Mouse (Mus musculus) forebrain, embryonic 12.5 days (tissue): Measurements from ENCODE around the gene Plcb4. TPM values are rescaled to one million over a fixed set of nuclear protein-coding genes. Genes with fewer than 3 reads are reported as not detected.
A peak's percentile ranks its signal among the peaks of the same experiment; 100 is the strongest.
"Not testable (repeated sequence)": the region's sequence is repeated elsewhere in the genome, so short reads cannot be mapped to it uniquely, and the experiment has no call there.

ENCODE experiments used
- ATAC-seq: fragments of 200-750 bp; cut with Nextera tagmentation; 2 replicates; pipeline ENCODE4 v1.8.0; 2017; ENCODE audit warnings: moderate TSS enrichment; ENCODE audit not compliant: low FRiP score
- H3K27ac ChIP-seq: fragments of 300-500 bp; sonication (generic); 2 replicates; pipeline ENCODE4 v1.5.1; 2016; ENCODE audit warnings: mild to moderate bottlenecking
- H3K27me3 ChIP-seq: fragments of 300-500 bp; sonication (generic); 2 replicates; pipeline ENCODE4 v1.6.1; 2016; ENCODE audit warnings: mild to moderate bottlenecking
- H3K36me3 ChIP-seq: fragments of 300-500 bp; sonication (generic); replicated peaks from 2 replicates; pipeline ENCODE4 v1.6.1; 2016; ENCODE audit warnings: mild to moderate bottlenecking
- H3K4me1 ChIP-seq: fragments of 300-500 bp; sonication (generic); 2 replicates; pipeline ENCODE4 v1.6.1; 2016
- H3K4me2 ChIP-seq: fragments of 300-500 bp; sonication (generic); 2 replicates; pipeline ENCODE4 v1.6.1; 2016; ENCODE audit warnings: mild to moderate bottlenecking, moderate library complexity
- H3K4me3 ChIP-seq: fragments of 300-500 bp; sonication (generic); replicated peaks from 2 replicates; pipeline ENCODE4 v1.5.1; 2016; ENCODE audit warnings: mild to moderate bottlenecking
- H3K9ac ChIP-seq: fragments of 300-500 bp; sonication (generic); 2 replicates; pipeline ENCODE4 v1.6.1; 2016; ENCODE audit warnings: mild to moderate bottlenecking
- H3K9me3 ChIP-seq: fragments of 300-500 bp; sonication (generic); 2 replicates; pipeline ENCODE4 v1.6.1; 2016
- WGBS: fragments of 180-500 bp; shearing (Covaris S2); methylation state at CpG from one replicate; pipeline ENCODE4 v1.1.7; 2016; 5-methylcytosine and 5-hydroxymethylcytosine counted together
- polyA plus RNA-seq: library from polyadenylated mRNA; unstranded; fragments of >200 nt; fragmentation: Nextera tagmentation; extraction: Ambion mirVana; gene quantifications from 2 replicates; pipeline ENCODE4 v1.2.1, GENCODE M21; 2016

Plcb4 gene
- polyA plus RNA-seq, 1 experiment from 2014 or later, result 23.5 TPM

DNA sequence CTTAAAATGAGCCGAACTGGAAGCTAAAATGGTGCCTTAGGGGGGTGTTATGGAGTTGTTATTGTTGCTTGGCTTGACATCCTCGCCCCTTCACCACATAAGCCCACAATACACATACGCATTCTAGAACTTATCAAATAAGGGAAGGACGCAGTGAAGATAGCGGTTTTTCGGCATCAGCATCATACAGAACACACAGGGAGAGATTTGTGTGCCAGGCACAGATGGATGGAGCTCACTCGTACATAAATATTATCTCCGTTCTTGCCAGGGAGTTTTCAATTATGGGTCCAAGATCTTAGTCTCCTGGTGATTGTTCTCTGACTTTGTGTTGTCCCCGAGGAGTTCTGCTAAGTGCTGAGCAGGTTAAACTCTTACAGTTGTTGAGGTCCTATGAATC, 50.0 kb downstream of the Plcb4 start:
- ATAC-seq, result no peak
- Histone ChIP-seq H3K27ac (no peak overlapping the region), H3K4me1 (peaks cover 33% of the 10 kb centered on the region), H3K27me3 (no peaks in the 10 kb centered on the region), H3K9ac (no peak overlapping the region), H3K4me2 (no peak overlapping the region), H3K9me3 (no peaks in the 10 kb centered on the region), H3K36me3 (no peaks in the 10 kb centered on the region), H3K4me3 (no peak overlapping the region)
- WGBS, result 89% methylated on average over 9 of the region's 9 CpGs

DNA sequence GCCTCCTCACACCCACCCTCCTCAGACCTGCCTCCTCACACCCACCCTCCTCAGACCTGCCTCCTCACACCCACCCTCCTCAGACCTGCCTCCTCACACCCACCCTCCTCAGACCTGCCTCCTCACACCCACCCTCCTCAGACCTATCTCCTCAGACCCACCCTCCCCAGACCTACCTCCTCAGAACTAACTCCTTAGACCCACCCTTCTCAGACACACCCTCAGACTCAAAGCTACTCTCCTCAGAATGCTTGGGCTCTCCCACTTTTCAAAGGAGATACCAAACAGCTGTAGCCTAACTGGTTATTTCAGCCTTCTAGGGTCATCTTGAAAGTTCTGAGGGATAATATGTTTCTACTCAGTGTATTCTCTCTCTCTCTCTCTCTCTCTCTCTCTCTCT, 50.9 kb downstream of the Plcb4 start:
- not testable (repeated sequence) for H3K36me3 ChIP-seq, H3K9ac ChIP-seq, H3K4me2 ChIP-seq, ATAC-seq, H3K27ac ChIP-seq, H3K9me3 ChIP-seq, H3K4me3 ChIP-seq, H3K27me3 ChIP-seq
- H3K4me1 ChIP-seq, result peaks cover 34% of the 10 kb centered on the region

DNA sequence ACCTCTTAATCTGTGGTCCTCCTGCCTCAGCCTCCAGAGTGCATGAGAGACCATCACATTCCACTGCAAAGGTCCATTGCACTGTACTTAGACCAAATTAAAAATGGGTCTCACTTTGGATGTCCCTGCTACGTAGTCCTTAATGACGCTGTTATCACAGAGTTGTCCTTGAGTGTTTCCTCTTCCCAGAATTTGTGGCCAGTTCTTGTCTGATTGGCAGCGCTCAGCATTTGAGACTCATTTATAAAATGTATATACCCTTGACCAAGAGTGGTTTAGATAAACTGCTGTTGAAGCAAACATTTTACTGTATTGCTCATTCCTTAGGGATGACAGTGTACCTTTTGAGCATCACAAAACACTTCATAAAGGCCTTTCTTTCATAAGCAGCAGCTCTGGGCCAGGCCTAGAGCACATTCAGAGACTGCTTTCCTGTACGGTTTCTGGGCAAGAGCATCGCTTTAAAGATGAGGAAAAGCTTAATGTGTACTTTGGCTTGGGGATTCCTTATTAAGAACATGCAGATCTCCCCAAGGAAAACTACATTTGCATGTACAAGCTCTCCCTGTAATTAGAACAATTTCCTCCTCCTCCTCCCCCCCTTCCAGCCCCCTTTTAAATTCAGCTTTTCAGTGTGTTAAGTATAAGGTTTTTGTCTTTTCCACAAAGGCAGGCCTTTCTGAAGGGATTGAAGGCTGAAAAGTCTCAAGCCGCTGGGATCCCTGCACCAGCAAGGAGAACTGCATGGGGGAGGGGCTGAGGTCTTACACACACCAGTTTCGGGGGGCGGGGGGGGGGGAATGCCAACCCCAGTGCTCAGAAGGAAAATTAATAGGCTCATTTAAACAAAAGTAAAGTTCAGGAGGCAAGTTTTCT, 52.5 kb downstream of the Plcb4 start:
- Histone ChIP-seq H3K4me2 (peak overlapping the region; percentile 41), H3K27ac (peak overlapping the region; percentile 84), H3K4me1 (peaks cover 36% of the 10 kb centered on the region), H3K27me3 (no peaks in the 10 kb centered on the region), H3K9me3 (no peaks in the 10 kb centered on the region), H3K36me3 (no peaks in the 10 kb centered on the region), H3K4me3 (peak overlapping the region; percentile 16; the same call in 1 of the 2 replicates), H3K9ac (no peak overlapping the region)
- 16% methylated on average over 8 of the region's 8 CpGs for WGBS
- peak; percentile 91 for ATAC-seq

DNA sequence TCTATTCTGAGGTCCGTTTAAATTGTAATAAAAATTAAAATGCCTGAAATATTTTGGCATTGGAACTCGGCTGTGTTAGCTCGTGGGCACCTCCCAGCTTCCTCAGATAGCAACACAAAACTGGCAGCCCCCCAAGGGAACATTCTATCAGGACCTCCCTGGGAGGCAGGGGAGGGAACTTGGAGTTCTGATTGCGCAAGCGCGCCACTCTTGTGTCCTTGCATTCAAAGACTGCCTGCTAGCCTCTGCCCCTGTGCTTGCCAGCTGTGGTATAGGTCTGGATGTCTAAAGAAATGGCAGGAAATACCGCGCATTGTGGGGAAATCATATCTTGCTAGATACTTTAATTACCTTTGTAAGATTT, 53.1 kb downstream of the Plcb4 start:
- Histone ChIP-seq H3K27me3 (no peaks in the 10 kb centered on the region), H3K27ac (peak overlapping the region; percentile 84), H3K4me1 (peaks cover 43% of the 10 kb centered on the region), H3K4me2 (peak overlapping the region; percentile 41), H3K36me3 (no peaks in the 10 kb centered on the region), H3K9me3 (no peaks in the 10 kb centered on the region), H3K9ac (no peak overlapping the region), H3K4me3 (peak overlapping the region; percentile 16; the same call in 1 of the 2 replicates)
- 4% methylated on average over 8 of the region's 8 CpGs for WGBS
- peak; percentile 89 for ATAC-seq

DNA sequence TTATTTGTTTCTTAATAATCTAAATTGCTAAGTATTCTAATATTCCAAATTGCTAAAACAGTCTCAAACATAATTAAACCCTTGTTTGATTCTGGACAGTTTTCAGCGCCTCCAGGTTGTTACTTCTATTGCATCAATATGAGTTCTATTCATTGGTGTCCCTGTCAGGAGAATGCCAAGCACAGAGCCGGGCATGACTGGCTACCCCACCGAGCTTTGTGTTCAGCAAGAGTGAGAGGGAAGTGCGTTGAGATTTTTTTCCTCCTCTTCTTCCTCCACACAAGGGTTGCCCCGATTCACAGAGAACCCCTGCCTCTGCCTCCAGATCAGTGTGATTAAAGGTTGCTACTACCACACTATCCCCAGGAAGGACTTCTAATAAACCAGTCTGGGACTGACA, 53.5 kb downstream of the Plcb4 start:
- H3K4me2 ChIP-seq, result peak overlapping the region; percentile 41; the same call in 1 of the 2 replicates
- peak overlapping the region; percentile 57 for H3K27ac ChIP-seq
- H3K4me3 ChIP-seq, result no peak overlapping the region
- no peaks in the 10 kb centered on the region for H3K27me3 ChIP-seq
- no peak overlapping the region for H3K9ac ChIP-seq
- peak; percentile 25; the same call in 1 of the 2 replicates for ATAC-seq
- H3K4me1 ChIP-seq, result peaks cover 46% of the 10 kb centered on the region
- WGBS, result 7% methylated on average over 5 of the region's 5 CpGs
- H3K36me3 ChIP-seq, result no peaks in the 10 kb centered on the region
- H3K9me3 ChIP-seq, result no peaks in the 10 kb centered on the region

DNA sequence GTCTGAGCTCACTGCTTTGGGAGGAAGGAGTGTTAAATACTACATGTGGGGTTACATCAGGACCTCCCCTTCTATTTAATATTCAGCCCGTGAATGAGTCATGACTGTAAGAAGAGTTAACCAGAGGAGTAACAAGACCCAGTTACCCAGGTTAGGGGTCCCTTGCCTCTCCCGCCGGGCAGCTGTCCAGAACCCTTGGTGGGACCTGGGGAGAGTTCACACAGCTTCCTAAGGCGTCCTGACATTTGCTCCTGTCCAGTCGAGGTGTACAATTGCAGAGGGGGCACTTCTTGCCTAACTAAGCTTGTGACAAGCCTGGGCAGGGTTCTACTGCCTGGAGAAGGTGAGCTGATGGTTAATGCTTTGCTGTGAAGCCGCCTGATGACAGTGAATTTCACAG, 54.1 kb downstream of the Plcb4 start:
- WGBS, result 53% methylated on average over 6 of the region's 6 CpGs
- Histone ChIP-seq H3K4me3 (no peak overlapping the region), H3K27ac (no peak overlapping the region; the same call in 1 of the 2 replicates), H3K4me2 (no peak overlapping the region), H3K36me3 (no peaks in the 10 kb centered on the region), H3K9me3 (no peaks in the 10 kb centered on the region), H3K4me1 (peaks cover 52% of the 10 kb centered on the region), H3K27me3 (no peaks in the 10 kb centered on the region), H3K9ac (no peak overlapping the region)
- no peak for ATAC-seq

DNA sequence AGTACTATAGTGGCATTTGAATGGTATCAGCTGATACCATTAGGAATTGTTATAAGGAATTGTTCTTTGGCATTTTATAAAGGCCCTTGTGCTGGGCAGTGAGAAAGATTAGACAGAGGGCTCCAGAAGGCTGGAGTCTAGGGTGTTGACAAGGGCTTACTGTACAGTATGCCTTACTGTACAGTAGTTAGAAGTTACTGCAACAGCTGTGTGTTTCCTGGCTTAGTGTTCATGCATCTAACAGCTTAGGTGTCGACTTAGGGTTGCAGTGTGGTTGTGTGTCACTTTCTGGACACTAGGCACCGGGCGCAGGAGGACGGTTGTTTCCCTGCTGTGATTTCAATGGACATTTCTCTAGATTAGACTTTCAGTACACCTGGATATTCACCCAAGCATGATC, 57.4 kb downstream of the Plcb4 start:
- WGBS, result 87% methylated on average over 4 of the region's 4 CpGs
- H3K4me1 ChIP-seq, result peaks cover 40% of the 10 kb centered on the region

DNA sequence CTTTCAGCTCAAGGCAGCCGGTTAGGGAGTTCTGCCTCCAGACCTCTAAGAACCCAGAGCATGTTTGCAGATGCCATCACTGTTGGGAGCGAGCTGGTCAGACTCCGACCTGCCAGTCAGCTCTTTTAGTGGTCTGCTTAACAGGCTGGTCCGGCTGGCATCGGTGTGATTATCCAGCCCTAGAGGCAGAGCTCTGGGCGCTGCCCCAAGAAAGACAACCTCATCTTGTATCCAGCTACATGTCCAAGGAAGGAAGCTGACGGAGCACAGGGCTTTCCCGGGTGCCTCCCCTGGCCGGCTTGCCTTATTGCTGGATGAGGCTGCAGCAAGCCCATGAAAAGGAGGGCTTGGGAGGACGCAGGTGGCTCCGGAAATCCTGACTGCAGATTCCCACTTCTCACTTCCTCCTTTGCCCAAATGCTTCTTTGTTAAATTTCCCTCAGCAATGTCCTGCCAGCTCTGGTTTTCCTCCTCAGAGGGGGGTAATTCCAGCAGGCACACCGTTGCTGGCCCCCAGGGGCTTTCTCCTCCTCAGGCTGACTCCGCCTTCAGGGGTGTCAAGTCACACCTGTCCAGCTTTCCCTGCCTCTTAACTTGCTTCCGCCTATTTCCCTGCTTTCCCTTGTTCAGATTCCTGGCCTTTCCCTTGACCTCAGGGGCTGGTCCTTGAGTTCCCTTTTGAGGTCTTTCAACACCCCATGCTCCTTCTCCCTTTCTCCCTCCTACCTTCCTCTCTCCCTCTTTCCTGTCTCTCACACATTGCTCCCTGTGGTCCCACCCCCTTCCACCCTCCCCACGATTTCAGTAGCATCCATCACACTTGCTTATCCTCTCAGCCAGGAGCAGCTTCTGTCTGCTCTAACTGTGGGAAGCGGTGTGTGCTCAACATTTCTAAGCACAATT, 58.7 kb downstream of the Plcb4 start:
- Histone ChIP-seq H3K4me2 (peak overlapping the region; percentile 34), H3K27ac (peak overlapping the region; percentile 53; the same call in 1 of the 2 replicates), H3K9ac (peak overlapping the region; percentile 21; the same call in 1 of the 2 replicates), H3K36me3 (no peaks in the 10 kb centered on the region), H3K4me1 (peaks cover 40% of the 10 kb centered on the region), H3K27me3 (no peaks in the 10 kb centered on the region), H3K9me3 (no peaks in the 10 kb centered on the region), H3K4me3 (no peak overlapping the region)
- 24% methylated on average over 16 of the region's 16 CpGs for WGBS
- no peak for ATAC-seq

More for the DNA sequence above, 57.4 kb downstream of the Plcb4 start:
- no peak overlapping the region for H3K27ac ChIP-seq
- H3K27me3 ChIP-seq, result no peaks in the 10 kb centered on the region
- no peaks in the 10 kb centered on the region for H3K36me3 ChIP-seq
- no peaks in the 10 kb centered on the region for H3K9me3 ChIP-seq
- H3K9ac ChIP-seq, result no peak overlapping the region
- ATAC-seq, result no peak
- H3K4me2 ChIP-seq, result no peak overlapping the region
- H3K4me3 ChIP-seq, result no peak overlapping the region

DNA sequence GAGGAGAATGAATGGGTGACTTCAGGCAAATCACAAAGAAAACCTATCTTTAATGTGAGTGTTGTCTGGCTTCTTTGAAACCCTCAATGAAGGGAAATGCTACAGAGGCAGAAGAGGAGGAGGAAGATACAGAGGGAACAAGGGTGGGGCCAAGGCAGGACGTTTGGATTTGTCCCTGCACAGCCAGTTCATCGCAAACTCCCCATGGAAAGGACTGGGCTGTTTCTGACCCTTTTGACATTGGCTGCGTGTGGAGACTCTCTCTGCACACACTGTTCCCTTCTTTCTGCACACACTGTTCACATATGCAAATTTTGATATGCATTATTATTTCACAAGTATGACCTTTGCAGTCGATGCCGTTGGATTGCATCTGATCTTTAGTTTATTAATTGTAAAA, 63.3 kb downstream of the Plcb4 start:
- Histone ChIP-seq H3K9ac (no peak overlapping the region), H3K36me3 (no peaks in the 10 kb centered on the region), H3K27ac (no peak overlapping the region), H3K4me3 (no peak overlapping the region), H3K9me3 (no peaks in the 10 kb centered on the region), H3K4me1 (peaks cover 24% of the 10 kb centered on the region), H3K27me3 (no peaks in the 10 kb centered on the region), H3K4me2 (no peak overlapping the region)
- ATAC-seq, result no peak
- WGBS, result 46% methylated on average over 5 of the region's 5 CpGs

DNA sequence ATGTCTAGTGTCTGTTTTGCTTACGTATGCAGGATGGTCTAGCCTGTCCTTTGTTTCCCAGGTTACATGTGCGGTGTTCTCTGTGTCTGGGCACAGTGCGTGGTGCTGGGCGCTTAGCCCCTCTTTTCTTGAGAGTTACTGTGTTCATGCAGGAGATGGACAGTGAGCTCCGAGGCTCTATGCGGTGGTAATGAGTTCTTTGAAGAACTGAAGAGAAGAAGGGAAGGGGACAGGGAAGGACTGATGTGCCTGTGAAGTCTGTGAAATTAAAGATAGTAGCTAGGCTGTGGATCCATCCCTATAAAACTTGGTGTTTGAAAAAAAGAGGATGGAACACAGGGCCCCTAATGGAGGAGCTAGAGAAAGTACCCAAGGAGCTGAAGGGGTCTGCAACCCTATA, 64.6 kb downstream of the Plcb4 start:
- Histone ChIP-seq H3K4me1 (peaks cover 15% of the 10 kb centered on the region), H3K27me3 (no peaks in the 10 kb centered on the region), H3K9me3 (no peaks in the 10 kb centered on the region), H3K4me2 (no peak overlapping the region), H3K36me3 (no peaks in the 10 kb centered on the region), H3K9ac (no peak overlapping the region), H3K4me3 (no peak overlapping the region), H3K27ac (no peak overlapping the region)
- 91% methylated on average over 6 of the region's 6 CpGs for WGBS
- no peak for ATAC-seq

DNA sequence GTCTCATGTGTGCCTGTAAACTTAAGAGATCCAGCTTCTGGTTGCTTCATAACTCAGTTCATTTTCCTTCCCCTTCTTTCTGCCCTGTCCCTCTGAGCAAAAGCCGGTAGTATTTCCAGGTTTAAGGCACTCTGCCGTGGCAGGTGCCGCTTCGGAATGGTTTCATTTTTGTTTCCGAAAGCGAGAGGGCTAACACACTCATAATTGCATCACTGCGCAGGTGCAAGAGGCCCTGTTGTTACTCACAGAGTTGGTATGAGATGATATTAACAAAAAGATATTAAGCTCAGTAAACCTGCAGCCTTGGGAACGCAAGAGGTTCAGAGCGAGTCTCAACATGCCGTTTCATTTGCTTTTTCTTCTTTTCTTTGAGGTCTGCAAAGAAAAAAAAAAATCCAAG, 65.7 kb downstream of the Plcb4 start:
- Histone ChIP-seq H3K36me3 (no peaks in the 10 kb centered on the region), H3K9ac (no peak overlapping the region), H3K27me3 (no peaks in the 10 kb centered on the region), H3K4me1 (peaks cover 15% of the 10 kb centered on the region), H3K27ac (no peak overlapping the region), H3K4me3 (no peak overlapping the region), H3K4me2 (no peak overlapping the region), H3K9me3 (no peaks in the 10 kb centered on the region)
- 88% methylated on average over 10 of the region's 10 CpGs for WGBS
- ATAC-seq, result no peak

DNA sequence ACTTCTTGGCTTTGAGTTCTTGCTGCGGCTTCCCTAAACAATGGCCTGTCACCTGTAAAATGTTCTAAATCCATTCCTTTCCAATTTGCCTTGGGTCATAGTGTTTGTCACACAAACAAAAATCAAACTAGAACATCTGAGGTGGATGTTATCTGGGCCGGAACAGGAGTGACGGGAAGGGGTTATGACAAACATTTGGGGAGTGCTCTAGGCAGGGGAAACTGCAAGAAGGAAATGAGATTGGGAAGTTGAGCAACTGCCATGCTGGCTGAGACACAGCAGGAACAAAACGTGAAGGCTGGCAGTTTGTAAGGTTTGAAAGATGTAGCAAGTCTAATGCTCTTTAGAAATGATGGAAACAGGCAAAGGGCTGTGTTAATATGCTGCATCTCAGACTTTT, 66.6 kb downstream of the Plcb4 start:
- H3K27ac ChIP-seq, result no peak overlapping the region
- H3K9ac ChIP-seq, result no peak overlapping the region
- no peaks in the 10 kb centered on the region for H3K9me3 ChIP-seq
- peaks cover 15% of the 10 kb centered on the region for H3K4me1 ChIP-seq
- WGBS, result 80% methylated on average over 4 of the region's 4 CpGs
- H3K27me3 ChIP-seq, result no peaks in the 10 kb centered on the region
- ATAC-seq, result no peak
- no peak overlapping the region for H3K4me2 ChIP-seq
- H3K4me3 ChIP-seq, result no peak overlapping the region
- H3K36me3 ChIP-seq, result no peaks in the 10 kb centered on the region
